Mouse (Mus musculus): ENCODE measurements around the gene Mki67. TPM values are rescaled to one million over a fixed set of nuclear protein-coding genes. Genes with fewer than 3 reads are reported as not detected.

The Mki67 gene
- polyA plus RNA-seq, 1 experiment from 2014 or later = 59.4 TPM

DNA sequence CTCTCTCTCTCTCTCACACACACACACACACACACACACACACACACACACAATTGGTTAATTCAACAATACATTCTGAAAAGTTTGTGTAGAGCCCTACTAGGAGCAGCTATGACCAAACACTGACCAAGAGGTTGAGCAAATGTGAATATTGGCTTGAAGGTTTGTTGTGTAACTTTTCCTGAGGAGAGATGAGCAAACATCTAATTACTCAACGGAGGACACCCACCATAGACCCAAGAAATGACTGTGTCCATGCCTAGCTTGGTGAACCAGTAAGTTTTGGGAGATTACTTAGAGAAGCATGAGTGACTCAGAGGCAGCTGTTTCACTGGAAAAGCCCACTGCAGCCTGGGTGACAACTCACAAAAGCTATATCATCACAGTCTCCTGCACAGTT, 71.7 kb downstream of the Mki67 start:
- H3K9me3 ChIP-seq = no peaks in the 10 kb centered on the region
- 80% methylated on average over 1 of the region's 1 CpGs for WGBS
- ATAC-seq (ENCODE audit: borderline replicate concordance, extremely low read depth, low FRiP score, low TSS enrichment) = no peak
- H3K27ac ChIP-seq = no peak overlapping the region
- H3K4me1 ChIP-seq = peaks cover 3% of the 10 kb centered on the region; the same call in 1 of the 2 replicates
- H3K9ac ChIP-seq = no peak overlapping the region
- H3K36me3 ChIP-seq = no peaks in the 10 kb centered on the region
- no peak overlapping the region for H3K4me2 ChIP-seq
- no peak overlapping the region for H3K4me3 ChIP-seq
- H3K27me3 ChIP-seq = no peaks in the 10 kb centered on the region

DNA sequence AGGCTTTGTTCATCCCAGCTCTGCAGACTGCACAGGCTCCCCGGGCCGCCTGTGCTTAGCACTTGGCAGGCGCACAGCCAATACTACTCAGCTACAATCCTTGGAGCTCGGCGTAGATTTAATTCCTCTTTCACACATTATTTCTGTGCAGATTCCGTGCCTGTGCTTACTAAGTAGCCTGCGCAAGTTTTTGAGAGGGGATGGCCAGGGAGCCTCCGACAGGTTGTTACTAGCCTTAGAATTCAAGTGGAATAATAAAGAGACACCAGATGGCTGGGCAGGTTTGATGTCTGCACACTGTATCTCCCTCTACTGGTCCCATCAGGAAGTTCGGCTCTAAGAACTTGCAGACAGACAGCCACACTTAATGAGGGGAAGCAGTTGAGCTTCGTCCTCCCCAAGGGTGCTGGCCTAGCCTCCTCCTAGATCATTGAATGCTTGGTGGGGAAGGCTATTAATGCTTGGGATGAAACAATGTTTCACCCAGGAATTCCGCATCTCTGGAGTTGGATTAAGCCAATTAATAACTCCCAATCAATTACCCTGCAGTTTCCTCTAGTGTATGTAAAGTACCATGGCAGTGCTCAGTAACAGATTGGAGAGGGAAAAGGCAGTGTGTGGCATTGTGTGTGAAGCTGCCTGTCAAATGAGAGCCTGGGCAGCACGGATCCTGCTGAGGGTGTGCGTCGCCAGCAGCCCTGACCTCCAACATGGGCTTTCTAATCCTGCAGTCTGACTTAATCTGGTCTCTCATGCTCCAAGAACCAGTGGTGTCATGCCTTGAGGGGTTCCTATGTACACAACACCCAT, 74.3 kb downstream of the Mki67 start:
- no peaks in the 10 kb centered on the region for H3K4me1 ChIP-seq
- H3K27me3 ChIP-seq = no peaks in the 10 kb centered on the region
- H3K27ac ChIP-seq = no peak overlapping the region
- H3K4me2 ChIP-seq = no peak overlapping the region
- no peak overlapping the region for H3K9ac ChIP-seq
- no peaks in the 10 kb centered on the region for H3K36me3 ChIP-seq
- 61% methylated on average over 14 of the region's 14 CpGs for WGBS
- no peak for ATAC-seq (ENCODE audit: borderline replicate concordance, extremely low read depth, low FRiP score, low TSS enrichment)
- no peak overlapping the region for H3K4me3 ChIP-seq
- no peaks in the 10 kb centered on the region for H3K9me3 ChIP-seq

Other genes with a start within 250 kb of the Mki67 start
- 0.04 TPM in 1 of 2 replicates, not detected in the other for gene Clrn3, start 187.7 kb downstream of the Mki67 start, polyA plus RNA-seq (2015; fragmentation: Nextera tagmentation; extraction: Ambion mirVana)
- gene Ptpre, start 178.9 kb downstream of the Mki67 start, polyA plus RNA-seq (2015; fragmentation: Nextera tagmentation; extraction: Ambion mirVana) = 1.7 and 2.2 TPM in 2 replicates